Mouse (Mus musculus): ENCODE measurements at regions not wholly inside any gene's neighbourhood (a gene's known extent, or its start where the extent isn't known, plus 50 kb on each side); places are given as distances from the start of the nearest gene placed in this dataset.

- peak overlapping the region; percentile 65 for H3K4me3 ChIP-seq (ENCODE audit: low read length)
- peak; percentile 54; the same call in 1 of the 2 replicates for ATAC-seq (ENCODE audit: low FRiP score, low TSS enrichment)
- H3K9me3 ChIP-seq (ENCODE audit: low read length) = no peaks in the 10 kb centered on the region
- H3K27me3 ChIP-seq (ENCODE audit: insufficient read depth, low read length) = peaks cover 13% of the 10 kb centered on the region; the same call in 1 of the 2 replicates
- H3K4me2 ChIP-seq (replicated peaks; ENCODE audit: low read depth, low read length) = peak overlapping the region; percentile 99
- H3K9ac ChIP-seq (replicated peaks; ENCODE audit: low read length) = peak overlapping the region; percentile 91
- H3K4me1 ChIP-seq (ENCODE audit: insufficient read depth, low read length) = peaks cover 23% of the 10 kb centered on the region
- no peaks in the 10 kb centered on the region for H3K36me3 ChIP-seq (ENCODE audit: insufficient read depth, low read length)
- peak overlapping the region; percentile 80 for H3K27ac ChIP-seq (ENCODE audit: low read length)
- WGBS = 4% methylated on average over 31 of the region's 31 CpGs
These were observed 234.4 kb downstream of the Opa1 start for GRCm38 (mm10) chr16:29813411-29814038.

GRCm38 (mm10) chr16:29814039-29814438 is 234.9 kb downstream of the Opa1 start:
- Histone ChIP-seq H3K9me3 (ENCODE audit: low read length) (no peaks in the 10 kb centered on the region), H3K9ac (replicated peaks; ENCODE audit: low read length) (peak overlapping the region; percentile 91), H3K4me3 (ENCODE audit: low read length) (peak overlapping the region; percentile 65), H3K4me2 (replicated peaks; ENCODE audit: low read depth, low read length) (peak overlapping the region; percentile 99), H3K27ac (ENCODE audit: low read length) (peak overlapping the region; percentile 80), H3K27me3 (ENCODE audit: insufficient read depth, low read length) (peaks cover 10% of the 10 kb centered on the region; the same call in 1 of the 2 replicates), H3K4me1 (ENCODE audit: insufficient read depth, low read length) (peaks cover 26% of the 10 kb centered on the region), H3K36me3 (ENCODE audit: insufficient read depth, low read length) (no peaks in the 10 kb centered on the region)
- peak; percentile 89 for ATAC-seq (ENCODE audit: low FRiP score, low TSS enrichment)
- 1% methylated on average over 31 of the region's 32 CpGs for WGBS

GRCm38 (mm10) chr16:29814655-29815054 is 235.5 kb downstream of the Opa1 start:
- ATAC-seq (ENCODE audit: low FRiP score, low TSS enrichment) = no peak
- peak overlapping the region; percentile 99; the same call in 1 of the 2 replicates for H3K4me2 ChIP-seq (replicated peaks; ENCODE audit: low read depth, low read length)

GRCm38 (mm10) chr16:29815200-29815599 is 236.1 kb downstream of the Opa1 start:
- no peak overlapping the region for H3K9ac ChIP-seq (replicated peaks; ENCODE audit: low read length)
- H3K36me3 ChIP-seq (ENCODE audit: insufficient read depth, low read length) = no peaks in the 10 kb centered on the region
- H3K4me2 ChIP-seq (replicated peaks; ENCODE audit: low read depth, low read length) = no peak overlapping the region
- no peak for ATAC-seq (ENCODE audit: low FRiP score, low TSS enrichment)
- no peak overlapping the region for H3K4me3 ChIP-seq (ENCODE audit: low read length)
- H3K4me1 ChIP-seq (ENCODE audit: insufficient read depth, low read length) = peaks cover 30% of the 10 kb centered on the region
- H3K27ac ChIP-seq (ENCODE audit: low read length) = peak overlapping the region; percentile 44; the same call in 1 of the 2 replicates
- no peaks in the 10 kb centered on the region for H3K9me3 ChIP-seq (ENCODE audit: low read length)
- WGBS = 86% methylated on average over 2 of the region's 2 CpGs
- peaks cover 10% of the 10 kb centered on the region for H3K27me3 ChIP-seq (ENCODE audit: insufficient read depth, low read length)

More at GRCm38 (mm10) chr16:29814655-29815054, 235.5 kb downstream of the Opa1 start:
- Histone ChIP-seq H3K27me3 (ENCODE audit: insufficient read depth, low read length) (peaks cover 10% of the 10 kb centered on the region; the same call in 1 of the 2 replicates), H3K4me1 (ENCODE audit: insufficient read depth, low read length) (peaks cover 26% of the 10 kb centered on the region), H3K27ac (ENCODE audit: low read length) (no peak overlapping the region), H3K9ac (replicated peaks; ENCODE audit: low read length) (no peak overlapping the region), H3K9me3 (ENCODE audit: low read length) (no peaks in the 10 kb centered on the region), H3K4me3 (ENCODE audit: low read length) (no peak overlapping the region), H3K36me3 (ENCODE audit: insufficient read depth, low read length) (no peaks in the 10 kb centered on the region)
- WGBS = 79% methylated on average over 2 of the region's 2 CpGs

GRCm38 (mm10) chr16:29815632-29816337 is 236.7 kb downstream of the Opa1 start:
- Histone ChIP-seq H3K4me2 (replicated peaks; ENCODE audit: low read depth, low read length) (no peak overlapping the region), H3K9me3 (ENCODE audit: low read length) (no peaks in the 10 kb centered on the region), H3K27me3 (ENCODE audit: insufficient read depth, low read length) (peaks cover 10% of the 10 kb centered on the region), H3K27ac (ENCODE audit: low read length) (peak overlapping the region; percentile 44; the same call in 1 of the 2 replicates), H3K4me1 (ENCODE audit: insufficient read depth, low read length) (peaks cover 35% of the 10 kb centered on the region), H3K4me3 (ENCODE audit: low read length) (no peak overlapping the region), H3K36me3 (ENCODE audit: insufficient read depth, low read length) (no peaks in the 10 kb centered on the region), H3K9ac (replicated peaks; ENCODE audit: low read length) (no peak overlapping the region)
- ATAC-seq (ENCODE audit: low FRiP score, low TSS enrichment) = no peak
- 80% methylated on average over 10 of the region's 10 CpGs for WGBS

- Histone ChIP-seq H3K4me2 (replicated peaks; ENCODE audit: low read depth, low read length) (no peak overlapping the region), H3K9ac (replicated peaks; ENCODE audit: low read length) (no peak overlapping the region), H3K27me3 (ENCODE audit: insufficient read depth, low read length) (peaks cover 16% of the 10 kb centered on the region), H3K4me1 (ENCODE audit: insufficient read depth, low read length) (peaks cover 42% of the 10 kb centered on the region), H3K27ac (ENCODE audit: low read length) (no peak overlapping the region), H3K4me3 (ENCODE audit: low read length) (no peak overlapping the region), H3K9me3 (ENCODE audit: low read length) (no peaks in the 10 kb centered on the region), H3K36me3 (ENCODE audit: insufficient read depth, low read length) (no peaks in the 10 kb centered on the region)
- no peak for ATAC-seq (ENCODE audit: low FRiP score, low TSS enrichment)
- WGBS = 49% methylated on average over 10 of the region's 10 CpGs
These were observed 237.7 kb downstream of the Opa1 start for GRCm38 (mm10) chr16:29816681-29817369.

- peaks cover 33% of the 10 kb centered on the region for H3K4me1 ChIP-seq (ENCODE audit: insufficient read depth, low read length)
These were observed 239.8 kb downstream of the Opa1 start for GRCm38 (mm10) chr16:29818807-29819440.

GRCm38 (mm10) chr16:29820704-29821103 is 241.6 kb downstream of the Opa1 start:
- 54% methylated on average over 9 of the region's 9 CpGs for WGBS
- H3K27ac ChIP-seq (ENCODE audit: low read length) = no peak overlapping the region
- H3K9ac ChIP-seq (replicated peaks; ENCODE audit: low read length) = no peak overlapping the region
- H3K4me2 ChIP-seq (replicated peaks; ENCODE audit: low read depth, low read length) = no peak overlapping the region
- no peaks in the 10 kb centered on the region for H3K36me3 ChIP-seq (ENCODE audit: insufficient read depth, low read length)
- ATAC-seq (ENCODE audit: low FRiP score, low TSS enrichment) = peak; percentile 28; the same call in 1 of the 2 replicates
- peaks cover 17% of the 10 kb centered on the region; the same call in 1 of the 2 replicates for H3K27me3 ChIP-seq (ENCODE audit: insufficient read depth, low read length)
- H3K4me1 ChIP-seq (ENCODE audit: insufficient read depth, low read length) = peaks cover 26% of the 10 kb centered on the region
- H3K9me3 ChIP-seq (ENCODE audit: low read length) = no peaks in the 10 kb centered on the region
- no peak overlapping the region for H3K4me3 ChIP-seq (ENCODE audit: low read length)

More at GRCm38 (mm10) chr16:29818807-29819440, 239.8 kb downstream of the Opa1 start:
- H3K9me3 ChIP-seq (ENCODE audit: low read length) = no peaks in the 10 kb centered on the region
- H3K27me3 ChIP-seq (ENCODE audit: insufficient read depth, low read length) = peaks cover 17% of the 10 kb centered on the region; the same call in 1 of the 2 replicates
- H3K36me3 ChIP-seq (ENCODE audit: insufficient read depth, low read length) = no peaks in the 10 kb centered on the region
- H3K27ac ChIP-seq (ENCODE audit: low read length) = no peak overlapping the region
- no peak for ATAC-seq (ENCODE audit: low FRiP score, low TSS enrichment)
- no peak overlapping the region for H3K4me3 ChIP-seq (ENCODE audit: low read length)
- H3K9ac ChIP-seq (replicated peaks; ENCODE audit: low read length) = no peak overlapping the region
- WGBS = 77% methylated on average over 7 of the region's 7 CpGs
- no peak overlapping the region for H3K4me2 ChIP-seq (replicated peaks; ENCODE audit: low read depth, low read length)

GRCm38 (mm10) chr16:29822110-29822509 is 242.1 kb upstream of the Hes1 start:
- Histone ChIP-seq H3K9me3 (ENCODE audit: low read length) (no peaks in the 10 kb centered on the region), H3K9ac (replicated peaks; ENCODE audit: low read length) (no peak overlapping the region), H3K27me3 (ENCODE audit: insufficient read depth, low read length) (peaks cover 13% of the 10 kb centered on the region; the same call in 1 of the 2 replicates), H3K4me1 (ENCODE audit: insufficient read depth, low read length) (peaks cover 20% of the 10 kb centered on the region; the same call in 1 of the 2 replicates), H3K27ac (ENCODE audit: low read length) (no peak overlapping the region), H3K4me2 (replicated peaks; ENCODE audit: low read depth, low read length) (no peak overlapping the region), H3K4me3 (ENCODE audit: low read length) (no peak overlapping the region), H3K36me3 (ENCODE audit: insufficient read depth, low read length) (no peaks in the 10 kb centered on the region)
- 35% methylated on average over 7 of the region's 7 CpGs for WGBS
- no peak for ATAC-seq (ENCODE audit: low FRiP score, low TSS enrichment)
